Mouse (Mus musculus) ES-Bruce4 (cell line): ENCODE results near the gene Lyst.

Source experiments
- CTCF ChIP-seq: IDR thresholded peaks from one replicate; pipeline ENCODE4 v1.8.1; 2011; ENCODE audit warnings: low read depth, low read length
- EP300 ChIP-seq: IDR thresholded peaks from 2 replicates; pipeline ENCODE4 v1.6.1; 2011; ENCODE audit warnings: low read depth, low read length; ENCODE audit not compliant: insufficient read depth
- POLR2A ChIP-seq: IDR thresholded peaks from one replicate; pipeline ENCODE4 v1.8.1; 2011; ENCODE audit warnings: low read length; ENCODE audit not compliant: insufficient read depth

GRCm38 (mm10) chr13:13567640-13568039 lies 22.6 kb upstream of the Lyst start:
- TF ChIP-seq CTCF: no peak
- TF ChIP-seq EP300: no peak
- TF ChIP-seq POLR2A: no peak
